Mouse (Mus musculus) adrenal gland, postnatal 36 days (tissue): ENCODE results near the gene Musk. TPM values are rescaled to one million over a fixed set of nuclear protein-coding genes. Genes with fewer than 3 reads are reported as not detected.
A peak's percentile ranks its signal among the peaks of the same experiment; 100 is the strongest.
"Not testable (repeated sequence)": the region's sequence is repeated elsewhere in the genome, so short reads cannot be mapped to it uniquely, and the experiment has no call there.

Experiments used
- DNase-seq, 2 experiments: peaks; one replicate each; pipeline ENCODE4 v3.0.0; 2021; ENCODE audit warnings: mixed read lengths in 1 of 2
- long read RNA-seq, 2 experiments: library from polyadenylated mRNA; stranded (forward); transcript quantifications; one replicate each; pipeline ENCODE4 v2.0.0; 2021; ENCODE audit warnings: borderline sequencing depth in 2 of 2
- total RNA-seq, 2 experiments: library from RNA; stranded (reverse); gene quantifications; 2 replicates each; pipeline ENCODE4 v1.2.3; 2021

The Musk gene
- total RNA-seq, result under 1 TPM; 0.49 to 0.60 TPM
- long read RNA-seq, experiment 1, result 0 reads
- long read RNA-seq, experiment 2, result 0 reads

- no peak for DNase-seq
These were observed at the start of gene Musk for GRCm38 (mm10) chr4:58285687-58286086. Musk (plus strand) TSS chr4:58285960.

GRCm38 (mm10) chr4:58240416-58240815 is 45.3 kb upstream of the Musk start:
- DNase-seq, result peak; percentile 31 to 52

GRCm38 (mm10) chr4:58245544-58245943 is 40.2 kb upstream of the Musk start:
- DNase-seq, result no peak

GRCm38 (mm10) chr4:58252381-58252780 is 33.4 kb upstream of the Musk start:
- DNase-seq, result no peak

GRCm38 (mm10) chr4:58253410-58253809 is 32.4 kb upstream of the Musk start:
- DNase-seq, result peak; percentile 9 to 68

- DNase-seq, result not testable (repeated sequence)
These were observed 25.0 kb upstream of the Musk start for GRCm38 (mm10) chr4:58260767-58261166.

GRCm38 (mm10) chr4:58266294-58266693 is 19.5 kb upstream of the Musk start:
- peak; percentile 46 to 60 for DNase-seq

GRCm38 (mm10) chr4:58268897-58269542 is 16.7 kb upstream of the Musk start:
- DNase-seq, result peak in 1 of 2 experiments; percentile 24

- no peak for DNase-seq
These were observed 15.8 kb upstream of the Musk start for GRCm38 (mm10) chr4:58269961-58270360.

- no peak for DNase-seq
These were observed 14.8 kb upstream of the Musk start for GRCm38 (mm10) chr4:58270956-58271355.

- DNase-seq, result no peak
These were observed 14.1 kb upstream of the Musk start for GRCm38 (mm10) chr4:58271504-58272162.

GRCm38 (mm10) chr4:58275261-58275895 is 10.4 kb upstream of the Musk start:
- no peak for DNase-seq

- peak; percentile 29 to 42 for DNase-seq
These were observed 7.4 kb upstream of the Musk start for GRCm38 (mm10) chr4:58278368-58278767.

GRCm38 (mm10) chr4:58280121-58280520 is 5.6 kb upstream of the Musk start:
- DNase-seq, result no peak

- no peak for DNase-seq
These were observed 769 bp downstream of the Musk start for GRCm38 (mm10) chr4:58286368-58287090.

GRCm38 (mm10) chr4:58288753-58289152 is 3.0 kb downstream of the Musk start:
- DNase-seq, result peak in 1 of 2 experiments; percentile 32

- no peak for DNase-seq
These were observed 6.1 kb downstream of the Musk start for GRCm38 (mm10) chr4:58291828-58292227.

- DNase-seq, result no peak
These were observed 7.3 kb downstream of the Musk start for GRCm38 (mm10) chr4:58293099-58293498.

- DNase-seq, result no peak
These were observed 18.1 kb downstream of the Musk start for GRCm38 (mm10) chr4:58303862-58304261.

GRCm38 (mm10) chr4:58304564-58304963 is 18.8 kb downstream of the Musk start:
- no peak for DNase-seq

GRCm38 (mm10) chr4:58307421-58307820 is 21.7 kb downstream of the Musk start:
- DNase-seq, result no peak

- DNase-seq, result no peak
These were observed 27.6 kb downstream of the Musk start for GRCm38 (mm10) chr4:58313344-58313743.
